Mouse (Mus musculus) lung, postnatal 10 days (tissue): ENCODE data around the gene Prx.
A peak's percentile ranks its signal among the peaks of the same experiment; 100 is the strongest.
"Not testable (repeated sequence)": the region's sequence is repeated elsewhere in the genome, so short reads cannot be mapped to it uniquely, and the experiment has no call there.

ENCODE experiments used
- DNase-seq: peaks from one replicate; pipeline ENCODE4 v3.0.0; 2021

The Prx gene

GRCm38 (mm10) chr7:27486102-27486769 is 12.9 kb upstream of the Prx start:
- DNase-seq = peak; percentile 71

GRCm38 (mm10) chr7:27486770-27487697 is 12.1 kb upstream of the Prx start, which contains the start of gene Sertad1:
Gene Sertad1, plus strand, starts transcription at chr7:27486910.
- peak; percentile 100 for DNase-seq

GRCm38 (mm10) chr7:27487740-27488268 is 11.3 kb upstream of the Prx start:
- DNase-seq = peak; percentile 93

GRCm38 (mm10) chr7:27489270-27489869 is 9.8 kb upstream of the Prx start:
- DNase-seq = no peak

GRCm38 (mm10) chr7:27490227-27490542 is 8.9 kb upstream of the Prx start:
- no peak for DNase-seq

GRCm38 (mm10) chr7:27490543-27491329 is 8.4 kb upstream of the Prx start:
- peak; percentile 98 for DNase-seq

- peak; percentile 59 for DNase-seq
Measured at GRCm38 (mm10) chr7:27491856-27492255, 7.3 kb upstream of the Prx start.

GRCm38 (mm10) chr7:27493022-27493421 is 6.1 kb upstream of the Prx start:
- peak; percentile 67 for DNase-seq

- DNase-seq = peak; percentile 67
Measured at GRCm38 (mm10) chr7:27493450-27493849, 5.7 kb upstream of the Prx start.

GRCm38 (mm10) chr7:27494659-27495367 is 4.3 kb upstream of the Prx start:
- not testable (repeated sequence) for DNase-seq

- peak; percentile 74 for DNase-seq
Measured at GRCm38 (mm10) chr7:27501620-27502019, 2.5 kb downstream of the Prx start.

GRCm38 (mm10) chr7:27506765-27507370 is 7.7 kb downstream of the Prx start:
- DNase-seq = peak; percentile 33

GRCm38 (mm10) chr7:27507711-27508647 is 8.9 kb downstream of the Prx start:
- DNase-seq = peak; percentile 99

- peak; percentile 87 for DNase-seq
Measured at GRCm38 (mm10) chr7:27508648-27509005, 9.5 kb downstream of the Prx start.

GRCm38 (mm10) chr7:27510809-27511208 is 11.7 kb downstream of the Prx start:
- DNase-seq = no peak

GRCm38 (mm10) chr7:27514961-27515360 is 15.8 kb downstream of the Prx start:
- no peak for DNase-seq

GRCm38 (mm10) chr7:27518314-27518713 is 19.2 kb downstream of the Prx start:
- no peak for DNase-seq

GRCm38 (mm10) chr7:27520104-27520503 is 21.0 kb downstream of the Prx start:
- DNase-seq = no peak

- peak; percentile 56 for DNase-seq
Measured at GRCm38 (mm10) chr7:27520599-27520998, 21.5 kb downstream of the Prx start.

- no peak for DNase-seq
Measured at GRCm38 (mm10) chr7:27522967-27523366, 23.8 kb downstream of the Prx start, which contains the start of gene Hipk4. Gene Hipk4, plus strand, starts transcription at chr7:27523267.
